Mouse (Mus musculus) heart, embryonic 12.5 days (tissue): Measurements from ENCODE around the gene Higd1c. TPM values are rescaled to one million over a fixed set of nuclear protein-coding genes. Genes with fewer than 3 reads are reported as not detected.
"Not testable (repeated sequence)": the region's sequence is repeated elsewhere in the genome, so short reads cannot be mapped to it uniquely, and the experiment has no call there.

Experiments used
- ATAC-seq: fragments of 200-750 bp; cut with Nextera tagmentation; 2 replicates; pipeline ENCODE4 v1.8.0; 2017; ENCODE audit warnings: moderate TSS enrichment, moderate library complexity; ENCODE audit not compliant: insufficient number of reproducible peaks, low FRiP score
- H3K27ac ChIP-seq: fragments of 300-500 bp; sonication (generic); 2 replicates; pipeline ENCODE4 v1.5.1; 2016; ENCODE audit warnings: mild to moderate bottlenecking, moderate library complexity; ENCODE audit not compliant: poor library complexity, severe bottlenecking
- H3K27me3 ChIP-seq: fragments of 300-500 bp; sonication (generic); replicated peaks from 2 replicates; pipeline ENCODE4 v1.6.1; 2016; ENCODE audit warnings: mild to moderate bottlenecking, moderate library complexity
- H3K36me3 ChIP-seq: fragments of 300-500 bp; sonication (generic); 2 replicates; pipeline ENCODE4 v1.6.1; 2016; ENCODE audit warnings: mild to moderate bottlenecking, moderate library complexity
- H3K4me1 ChIP-seq: fragments of 300-500 bp; sonication (generic); replicated peaks from 2 replicates; pipeline ENCODE4 v1.6.1; 2016; ENCODE audit warnings: mild to moderate bottlenecking
- H3K4me2 ChIP-seq: fragments of 300-500 bp; sonication (generic); 2 replicates; pipeline ENCODE4 v1.6.1; 2016; ENCODE audit warnings: mild to moderate bottlenecking, moderate library complexity
- H3K4me3 ChIP-seq: fragments of 300-500 bp; sonication (generic); 2 replicates; pipeline ENCODE4 v1.5.1; 2016; ENCODE audit warnings: mild to moderate bottlenecking
- H3K9ac ChIP-seq: fragments of 300-500 bp; sonication (generic); 2 replicates; pipeline ENCODE4 v1.6.1; 2016; ENCODE audit warnings: mild to moderate bottlenecking, moderate library complexity
- H3K9me3 ChIP-seq: fragments of 300-500 bp; sonication (generic); replicated peaks from 2 replicates; pipeline ENCODE4 v1.6.1; 2016; ENCODE audit warnings: mild to moderate bottlenecking, moderate library complexity
- WGBS: fragments of 180-500 bp; shearing (Covaris S2); methylation state at CpG from one replicate; pipeline ENCODE4 v1.1.7; 2016; 5-methylcytosine and 5-hydroxymethylcytosine counted together
- polyA plus RNA-seq: library from polyadenylated mRNA; unstranded; fragments of >200 nt; fragmentation: Nextera tagmentation; extraction: Ambion mirVana; gene quantifications from 2 replicates; pipeline ENCODE4 v1.2.1, GENCODE M21; 2016

Higd1c gene
- polyA plus RNA-seq, 1 experiment from 2014 or later: not detected

GRCm38 (mm10) chr15:100413306-100413705, 49.0 kb downstream of the Higd1c start:
- H3K9me3 ChIP-seq: no peaks in the 10 kb centered on the region
- no peak for ATAC-seq
- H3K27me3 ChIP-seq: no peaks in the 10 kb centered on the region
- H3K36me3 ChIP-seq: peaks cover 19% of the 10 kb centered on the region
- no peak overlapping the region for H3K27ac ChIP-seq
- no peak overlapping the region for H3K4me3 ChIP-seq
- no peak overlapping the region for H3K9ac ChIP-seq
- no peak overlapping the region for H3K4me2 ChIP-seq
- H3K4me1 ChIP-seq: peaks cover 30% of the 10 kb centered on the region
- 76% methylated on average over 4 of the region's 5 CpGs for WGBS

GRCm38 (mm10) chr15:100414011-100414410, 49.7 kb downstream of the Higd1c start:
- no peak for ATAC-seq
- Histone ChIP-seq H3K36me3 (peaks cover 14% of the 10 kb centered on the region), H3K4me1 (peaks cover 35% of the 10 kb centered on the region), H3K4me3 (no peak overlapping the region), H3K9ac (no peak overlapping the region), H3K9me3 (no peaks in the 10 kb centered on the region), H3K27me3 (no peaks in the 10 kb centered on the region), H3K27ac (no peak overlapping the region), H3K4me2 (no peak overlapping the region)
- WGBS: 59% methylated on average over 4 of the region's 4 CpGs

GRCm38 (mm10) chr15:100414942-100415341, 50.6 kb downstream of the Higd1c start:
- no peak overlapping the region; the same call in 1 of the 2 replicates for H3K27ac ChIP-seq
- H3K4me3 ChIP-seq: no peak overlapping the region
- H3K4me1 ChIP-seq: peaks cover 44% of the 10 kb centered on the region
- no peak overlapping the region for H3K4me2 ChIP-seq
- H3K9ac ChIP-seq: no peak overlapping the region
- H3K36me3 ChIP-seq: peaks cover 7% of the 10 kb centered on the region
- ATAC-seq: no peak
- no peaks in the 10 kb centered on the region for H3K27me3 ChIP-seq
- no peaks in the 10 kb centered on the region for H3K9me3 ChIP-seq
- 85% methylated on average over 13 of the region's 13 CpGs for WGBS

- no peak for ATAC-seq
- H3K36me3 ChIP-seq: no peaks in the 10 kb centered on the region
- H3K4me1 ChIP-seq: peaks cover 50% of the 10 kb centered on the region
- H3K27ac ChIP-seq: no peak overlapping the region
- H3K27me3 ChIP-seq: no peaks in the 10 kb centered on the region
- 92% methylated on average over 8 of the region's 8 CpGs for WGBS
- H3K4me2 ChIP-seq: no peak overlapping the region
- no peaks in the 10 kb centered on the region for H3K9me3 ChIP-seq
- no peak overlapping the region for H3K4me3 ChIP-seq
- no peak overlapping the region for H3K9ac ChIP-seq
Measured at GRCm38 (mm10) chr15:100415684-100416083, 51.3 kb downstream of the Higd1c start.

- WGBS: 77% methylated on average over 9 of the region's 9 CpGs
- no peak overlapping the region for H3K27ac ChIP-seq
- H3K9ac ChIP-seq: no peak overlapping the region
- no peak overlapping the region for H3K4me3 ChIP-seq
- H3K4me2 ChIP-seq: peak overlapping the region; percentile 6; the same call in 1 of the 2 replicates
- H3K27me3 ChIP-seq: no peaks in the 10 kb centered on the region
- ATAC-seq: no peak
- H3K4me1 ChIP-seq: peaks cover 63% of the 10 kb centered on the region
- H3K36me3 ChIP-seq: no peaks in the 10 kb centered on the region
- H3K9me3 ChIP-seq: no peaks in the 10 kb centered on the region
Measured at GRCm38 (mm10) chr15:100417854-100418450, 53.6 kb downstream of the Higd1c start.

GRCm38 (mm10) chr15:100419311-100419710, 55.0 kb downstream of the Higd1c start:
- WGBS: 68% methylated on average over 8 of the region's 8 CpGs
- H3K4me3 ChIP-seq: no peak overlapping the region
- H3K9me3 ChIP-seq: no peaks in the 10 kb centered on the region
- peaks cover 1% of the 10 kb centered on the region; the same call in 1 of the 2 replicates for H3K27me3 ChIP-seq
- H3K27ac ChIP-seq: peak overlapping the region; percentile 66
- no peak for ATAC-seq
- H3K4me2 ChIP-seq: peak overlapping the region; percentile 44
- H3K9ac ChIP-seq: peak overlapping the region; percentile 52; the same call in 1 of the 2 replicates
- H3K36me3 ChIP-seq: no peaks in the 10 kb centered on the region
- H3K4me1 ChIP-seq: peaks cover 60% of the 10 kb centered on the region

GRCm38 (mm10) chr15:100419901-100420745, 55.8 kb downstream of the Higd1c start:
- H3K27ac ChIP-seq: peak overlapping the region; percentile 66
- H3K4me3 ChIP-seq: no peak overlapping the region
- H3K4me2 ChIP-seq: peak overlapping the region; percentile 44
- peaks cover 8% of the 10 kb centered on the region for H3K27me3 ChIP-seq
- ATAC-seq: peak; percentile 44
- peak overlapping the region; percentile 52; the same call in 1 of the 2 replicates for H3K9ac ChIP-seq
- no peaks in the 10 kb centered on the region for H3K9me3 ChIP-seq
- peaks cover 59% of the 10 kb centered on the region for H3K4me1 ChIP-seq
- no peaks in the 10 kb centered on the region for H3K36me3 ChIP-seq
- WGBS: 39% methylated on average over 9 of the region's 9 CpGs

- no peak for ATAC-seq
- peak overlapping the region; percentile 86 for H3K4me3 ChIP-seq
- H3K36me3 ChIP-seq: no peaks in the 10 kb centered on the region
- peak overlapping the region; percentile 78 for H3K4me2 ChIP-seq
- H3K27ac ChIP-seq: no peak overlapping the region
- no peaks in the 10 kb centered on the region for H3K9me3 ChIP-seq
- H3K9ac ChIP-seq: no peak overlapping the region
- peaks cover 19% of the 10 kb centered on the region for H3K27me3 ChIP-seq
- H3K4me1 ChIP-seq: peaks cover 51% of the 10 kb centered on the region
- WGBS: 31% methylated on average over 8 of the region's 8 CpGs
Measured at GRCm38 (mm10) chr15:100421059-100421757, 56.9 kb downstream of the Higd1c start.

- not testable (repeated sequence) for ATAC-seq, H3K36me3 ChIP-seq, H3K9me3 ChIP-seq
- Histone ChIP-seq H3K27me3 (peaks cover 21% of the 10 kb centered on the region), H3K4me2 (peak within 1 kb of the TSS; percentile 98), H3K4me3 (peak within 1 kb of the TSS; percentile 86), H3K4me1 (peaks cover 51% of the 10 kb centered on the region), H3K27ac (peak within 1 kb of the TSS; percentile 5; the same call in 1 of the 2 replicates), H3K9ac (peak within 1 kb of the TSS; percentile 88)
- WGBS: 23% methylated on average over 3 of the region's 3 CpGs
Measured at GRCm38 (mm10) chr15:100421758-100422197, 57.4 kb downstream of the Higd1c start, which contains the start of gene Gm5475. TSS of gene Gm5475 (plus strand) at chr15:100422147.

GRCm38 (mm10) chr15:100422476-100422875, 58.1 kb downstream of the Higd1c start:
- Histone ChIP-seq H3K9me3 (no peaks in the 10 kb centered on the region), H3K27me3 (peaks cover 21% of the 10 kb centered on the region), H3K4me1 (peaks cover 51% of the 10 kb centered on the region), H3K4me2 (peak overlapping the region; percentile 78), H3K4me3 (peak overlapping the region; percentile 86), H3K27ac (peak overlapping the region; percentile 5; the same call in 1 of the 2 replicates), H3K9ac (peak overlapping the region; percentile 88), H3K36me3 (no peaks in the 10 kb centered on the region)
- under 1% methylated on average over 31 of the region's 44 CpGs for WGBS
- ATAC-seq: peak; percentile 70
